Comparison of ENCODE assay signal across 8 mouse cellular contexts in genomic region chr5:110094847-110095213, GRCm38 (mm10). TPM values are rescaled to one million over a fixed set of nuclear protein-coding genes. Genes with fewer than 3 reads are reported as not detected.
DNase-seq lines count a peak whose midpoint lies in the region; ATAC-seq and TF ChIP-seq lines count a peak whose summit lies in the region.

No protein-coding gene starts in this region.

- intact Hi-C loops in gastrocnemius, postnatal 14 days (cut with DNase I; ENCODE audit: low total_unique reads) = no loop called here

- H3K36me3 ChIP-seq in kidney, embryonic 15.5 days = no peaks in the 10 kb centered on the region
- H3K36me3 ChIP-seq in hindbrain, postnatal 0 days (ENCODE audit: insufficient read depth, low read length) = no peaks in the 10 kb centered on the region
- H3K36me3 ChIP-seq in midbrain, embryonic 15.5 days (replicated peaks) = no peaks in the 10 kb centered on the region

- no peak for DNase-seq in kidney, postnatal 14 days
- DNase-seq in hindbrain, postnatal 0 days (ENCODE audit: low spot score) = no peak
- DNase-seq in gastrocnemius, postnatal 14 days = no peak
- DNase-seq in adrenal gland, postnatal 10 days = no peak
- DNase-seq in kidney, adult 9 months = no peak

- ATAC-seq in kidney, embryonic 15.5 days (replicated peaks; ENCODE audit: low FRiP score) = peak; percentile 53
- ATAC-seq in common myeloid progenitor, adult 5-6 weeks (replicated peaks; ENCODE audit: low read depth, poor library complexity, severe bottlenecking) = peak; percentile 33
- peak; percentile 6; the same call in 1 of the 2 replicates for ATAC-seq in hindbrain, postnatal 0 days
- ATAC-seq in midbrain, embryonic 15.5 days (replicated peaks) = peak; percentile 29

- peaks cover 9% of the 10 kb centered on the region for H3K4me1 ChIP-seq in kidney, embryonic 15.5 days
- H3K4me1 ChIP-seq in hindbrain, postnatal 0 days (ENCODE audit: insufficient read depth, low read length) = no peaks in the 10 kb centered on the region
- H3K4me1 ChIP-seq in midbrain, embryonic 15.5 days = peaks cover 8% of the 10 kb centered on the region; the same call in 1 of the 2 replicates

- TF ChIP-seq CTCF in hindbrain, postnatal 0 days (IDR thresholded peaks at IDR 0.05; ENCODE audit: low read depth) = no peak

- H3K27me3 ChIP-seq in kidney, embryonic 15.5 days = no peaks in the 10 kb centered on the region
- no peaks in the 10 kb centered on the region for H3K27me3 ChIP-seq in hindbrain, postnatal 0 days (ENCODE audit: insufficient read depth, low read length)
- H3K27me3 ChIP-seq in midbrain, embryonic 15.5 days (replicated peaks) = no peaks in the 10 kb centered on the region

- H3K9ac ChIP-seq in kidney, embryonic 15.5 days = peak overlapping the region; percentile 48
- H3K9ac ChIP-seq in hindbrain, postnatal 0 days (replicated peaks; ENCODE audit: low read length) = peak overlapping the region; percentile 31; the same call in 1 of the 2 replicates
- H3K9ac ChIP-seq in midbrain, embryonic 15.5 days = peak overlapping the region; percentile 57

- peak overlapping the region; percentile 82 for H3K4me2 ChIP-seq in kidney, embryonic 15.5 days
- peak overlapping the region; percentile 71 for H3K4me2 ChIP-seq in hindbrain, postnatal 0 days (ENCODE audit: low read depth, low read length)
- peak overlapping the region; percentile 80 for H3K4me2 ChIP-seq in midbrain, embryonic 15.5 days

- peak overlapping the region; percentile 63 for H3K4me3 ChIP-seq in kidney, embryonic 15.5 days (replicated peaks)
- H3K4me3 ChIP-seq in hindbrain, postnatal 0 days (ENCODE audit: low read length) = peak overlapping the region; percentile 40
- peak overlapping the region; percentile 57 for H3K4me3 ChIP-seq in midbrain, embryonic 15.5 days

- 10% methylated on average over 4 of the region's 4 CpGs for WGBS in kidney, embryonic 15.5 days
- 7% methylated on average over 4 of the region's 4 CpGs for WGBS in hindbrain, postnatal 0 days
- 8% methylated on average over 4 of the region's 4 CpGs for WGBS in midbrain, embryonic 15.5 days

- H3K9me3 ChIP-seq in kidney, embryonic 15.5 days (replicated peaks) = no peaks in the 10 kb centered on the region
- H3K9me3 ChIP-seq in hindbrain, postnatal 0 days (ENCODE audit: low read length) = no peaks in the 10 kb centered on the region
- H3K9me3 ChIP-seq in midbrain, embryonic 15.5 days = no peaks in the 10 kb centered on the region

- peak overlapping the region; percentile 79 for H3K27ac ChIP-seq in kidney, embryonic 15.5 days
- peak overlapping the region; percentile 49; the same call in 1 of the 2 replicates for H3K27ac ChIP-seq in hindbrain, postnatal 0 days
- peak overlapping the region; percentile 65 for H3K27ac ChIP-seq in midbrain, embryonic 15.5 days

RNA-seq across cellular contexts. Expression of gene Gm35315, which starts 0.6 kb away (rescaled TPM):
- polyA plus RNA-seq in kidney, embryonic 15.5 days (2015; fragmentation: Nextera tagmentation; extraction: Ambion mirVana) = 1.5 and 2.2 TPM in 2 replicates
- 3.0 and 4.6 TPM in 2 replicates for total RNA-seq in common myeloid progenitor, adult 5-6 weeks (2017)
- 0.37 TPM in 1 of 2 replicates, not detected in the other for total RNA-seq in hindbrain, postnatal 0 days (2014; rRNA removed)
- 0.30 and 0.33 TPM in 2 replicates for polyA plus RNA-seq in hindbrain, postnatal 0 days (2015; fragmentation: Nextera tagmentation; extraction: Ambion mirVana)
- polyA plus RNA-seq in midbrain, embryonic 15.5 days (2015; fragmentation: Nextera tagmentation; extraction: Ambion mirVana) = 0.56 and 0.58 TPM in 2 replicates
- under 1 TPM; 0.12 to 0.24 TPM for total RNA-seq in gastrocnemius, postnatal 14 days (2021)
- under 1 TPM; 0.33 to 0.58 TPM for total RNA-seq in adrenal gland, postnatal 10 days (2021)

RNA-seq across cellular contexts. Expression of gene Plcxd1, which starts 4.9 kb away (rescaled TPM):
- 1.4 and 1.6 TPM in 2 replicates for polyA plus RNA-seq in kidney, embryonic 15.5 days (2015; fragmentation: Nextera tagmentation; extraction: Ambion mirVana)
- 0.05 TPM in 1 of 2 replicates, not detected in the other for total RNA-seq in common myeloid progenitor, adult 5-6 weeks (2017)
- total RNA-seq in hindbrain, postnatal 0 days (2014; rRNA removed) = 14.4 and 22.8 TPM in 2 replicates
- 8.6 and 8.7 TPM in 2 replicates for polyA plus RNA-seq in hindbrain, postnatal 0 days (2015; fragmentation: Nextera tagmentation; extraction: Ambion mirVana)
- 7.0 and 7.5 TPM in 2 replicates for polyA plus RNA-seq in midbrain, embryonic 15.5 days (2015; fragmentation: Nextera tagmentation; extraction: Ambion mirVana)
- total RNA-seq in gastrocnemius, postnatal 14 days (2021) = not detected
- total RNA-seq in adrenal gland, postnatal 10 days (2021) = under 1 TPM; 0.18 to 0.42 TPM

RNA-seq across cellular contexts. Expression of gene Gtpbp6, which starts 13.2 kb away (rescaled TPM):
- polyA plus RNA-seq in kidney, embryonic 15.5 days (2015; fragmentation: Nextera tagmentation; extraction: Ambion mirVana) = 32.3 and 34.9 TPM in 2 replicates
- 15.7 and 18.0 TPM in 2 replicates for total RNA-seq in common myeloid progenitor, adult 5-6 weeks (2017)
- 77.1 and 90.3 TPM in 2 replicates for total RNA-seq in hindbrain, postnatal 0 days (2014; rRNA removed)
- 55.9 and 61.6 TPM in 2 replicates for polyA plus RNA-seq in hindbrain, postnatal 0 days (2015; fragmentation: Nextera tagmentation; extraction: Ambion mirVana)
- 67.0 and 67.3 TPM in 2 replicates for polyA plus RNA-seq in midbrain, embryonic 15.5 days (2015; fragmentation: Nextera tagmentation; extraction: Ambion mirVana)
- 10 to 100 TPM; 11.1 to 14.3 TPM for total RNA-seq in gastrocnemius, postnatal 14 days (2021)
- 10 to 100 TPM; 44.4 to 54.2 TPM for total RNA-seq in adrenal gland, postnatal 10 days (2021)

RNA-seq across cellular contexts. Expression of gene Zfp605, which starts 15.1 kb away (rescaled TPM):
- polyA plus RNA-seq in kidney, embryonic 15.5 days (2015; fragmentation: Nextera tagmentation; extraction: Ambion mirVana) = 3.8 and 5.7 TPM in 2 replicates
- total RNA-seq in common myeloid progenitor, adult 5-6 weeks (2017) = 11.7 and 16.1 TPM in 2 replicates
- 6.1 and 7.2 TPM in 2 replicates for total RNA-seq in hindbrain, postnatal 0 days (2014; rRNA removed)
- polyA plus RNA-seq in hindbrain, postnatal 0 days (2015; fragmentation: Nextera tagmentation; extraction: Ambion mirVana) = 14.3 and 14.5 TPM in 2 replicates
- polyA plus RNA-seq in midbrain, embryonic 15.5 days (2015; fragmentation: Nextera tagmentation; extraction: Ambion mirVana) = 18.1 and 19.7 TPM in 2 replicates
- 1 to 10 TPM; 2.9 to 3.2 TPM for total RNA-seq in gastrocnemius, postnatal 14 days (2021)
- total RNA-seq in adrenal gland, postnatal 10 days (2021) = 1 to 10 TPM; 3.8 to 5.1 TPM

RNA-seq across cellular contexts. Expression of gene Gm17655, which starts 22.5 kb away (rescaled TPM):
- 6.7 and 7.6 TPM in 2 replicates for polyA plus RNA-seq in kidney, embryonic 15.5 days (2015; fragmentation: Nextera tagmentation; extraction: Ambion mirVana)
- 4.0 and 10.4 TPM in 2 replicates for total RNA-seq in common myeloid progenitor, adult 5-6 weeks (2017)
- total RNA-seq in hindbrain, postnatal 0 days (2014; rRNA removed) = 1.2 TPM in 1 of 2 replicates, not detected in the other
- 1.5 and 2.9 TPM in 2 replicates for polyA plus RNA-seq in hindbrain, postnatal 0 days (2015; fragmentation: Nextera tagmentation; extraction: Ambion mirVana)
- 3.2 and 4.4 TPM in 2 replicates for polyA plus RNA-seq in midbrain, embryonic 15.5 days (2015; fragmentation: Nextera tagmentation; extraction: Ambion mirVana)
- 1 to 10 TPM; 2.5 to 2.8 TPM for total RNA-seq in gastrocnemius, postnatal 14 days (2021)
- total RNA-seq in adrenal gland, postnatal 10 days (2021) = 1 to 10 TPM; 3.4 to 7.9 TPM

Comparison
In these comparisons a context has a peak if more than half of its experiments do, and no peak if none do; other contexts are left out.
1. RNA of gene Plcxd1, which starts 4.9 kb away (total RNA-seq): 14.4 to 22.8 TPM in hindbrain, postnatal 0 days; 0.18 to 0.42 TPM in adrenal gland, postnatal 10 days, 0.05 TPM in common myeloid progenitor, adult 5-6 weeks and not detected in gastrocnemius, postnatal 14 days; every median in the first group is over 10 times any median in the second.
2. Peak in every context shown above with its lines, with median percentiles within 50 percentile points of each other: ATAC-seq, H3K27ac ChIP-seq, H3K4me2 ChIP-seq, H3K4me3 ChIP-seq and H3K9ac ChIP-seq.